In genomic region chrX:107234655-107235054, GRCm38 (mm10) we compare ENCODE assay signal across 16 mouse cellular contexts. TPM values are rescaled to one million over a fixed set of nuclear protein-coding genes. Genes with fewer than 3 reads are reported as not detected.
"Had no signal": no experiment of that assay in that cellular context is flagged by ENCODE, and none has a peak within 500 bp of the region (broad histone marks: within the 10 kb centered on the region; RNA-seq: fewer than 3 reads in every experiment).

No protein-coding gene starts in this region.

- ATAC-seq: lung, postnatal 0 days had no signal

- H3K9me3 ChIP-seq: limb, embryonic 10.5 days; liver, embryonic 15.5 days; midbrain, embryonic 12.5 days; neural tube, embryonic 13.5 days had no signal

- H3K27me3 ChIP-seq: liver, embryonic 15.5 days; midbrain, embryonic 12.5 days; neural tube, embryonic 13.5 days had no signal

- H3K36me3 ChIP-seq: limb, embryonic 10.5 days; liver, embryonic 15.5 days; midbrain, embryonic 12.5 days; neural tube, embryonic 13.5 days had no signal

- H3K4me1 ChIP-seq: limb, embryonic 10.5 days; liver, embryonic 15.5 days; midbrain, embryonic 12.5 days; neural tube, embryonic 13.5 days had no signal

- H3K4me3 ChIP-seq: layer of hippocampus, adult 2 months; limb, embryonic 10.5 days; liver, embryonic 15.5 days; midbrain, embryonic 12.5 days; neural tube, embryonic 13.5 days had no signal

- H3K27ac ChIP-seq: layer of hippocampus, adult 2 months; limb, embryonic 10.5 days; liver, embryonic 15.5 days; midbrain, embryonic 12.5 days; neural tube, embryonic 13.5 days had no signal

- DNase-seq: kidney, adult 11 months; kidney, postnatal 10 days; kidney, postnatal 4 days; lung, adult 2 months; lung, postnatal 4 days; right cerebral cortex, postnatal 14 days; thymus, postnatal 36 days had no signal

RNA-seq across cellular contexts. Expression of gene Gpr174, which starts 21.0 kb away (rescaled TPM):
- total RNA-seq: layer of hippocampus, adult 2 months; layer of hippocampus, postnatal 10 days; left cerebral cortex, postnatal 10 days had no signal
- polyA plus RNA-seq: kidney, embryonic 14.5 days; limb, embryonic 10.5 days; lung, postnatal 0 days; neural tube, embryonic 13.5 days had no signal
